Mouse (Mus musculus): Measurements from ENCODE around the gene Tmem182. TPM values are rescaled to one million over a fixed set of nuclear protein-coding genes. Genes with fewer than 3 reads are reported as not detected.

The Tmem182 gene
- total RNA-seq, 2 experiments from 2014 or later = 161 to 172 TPM

GRCm38 (mm10) chr1:40795508-40795907, 9.9 kb upstream of the Tmem182 start:
- DNase-seq = no peak
- intact Hi-C loops (cut with DNase I) = no loop called here

- peak; percentile 69 to 71 for DNase-seq
- intact Hi-C loops (cut with DNase I) = no loop called here
Observed at GRCm38 (mm10) chr1:40797348-40797747, 8.1 kb upstream of the Tmem182 start.

DNA sequence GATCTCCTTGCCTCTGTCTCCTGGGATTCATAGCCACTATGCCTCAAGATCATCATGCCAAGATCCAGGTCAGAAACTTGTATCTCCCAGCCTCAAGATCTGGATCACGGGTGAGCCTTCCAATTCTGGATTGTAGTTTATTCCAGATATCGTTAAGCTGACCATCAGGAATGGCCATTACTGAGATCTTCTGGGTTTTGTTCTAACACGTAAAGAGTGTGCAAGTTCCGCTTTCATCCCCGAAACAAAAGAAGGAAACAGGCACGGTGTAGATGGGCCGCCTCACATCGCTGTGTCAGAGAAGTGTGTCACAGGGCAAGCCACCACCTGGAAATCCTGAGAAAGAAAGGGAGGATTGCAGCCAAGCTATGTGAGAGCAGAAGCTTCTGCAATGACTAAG, 6.3 kb upstream of the Tmem182 start:
- intact Hi-C loops (cut with DNase I) = no loop called here

DNA sequence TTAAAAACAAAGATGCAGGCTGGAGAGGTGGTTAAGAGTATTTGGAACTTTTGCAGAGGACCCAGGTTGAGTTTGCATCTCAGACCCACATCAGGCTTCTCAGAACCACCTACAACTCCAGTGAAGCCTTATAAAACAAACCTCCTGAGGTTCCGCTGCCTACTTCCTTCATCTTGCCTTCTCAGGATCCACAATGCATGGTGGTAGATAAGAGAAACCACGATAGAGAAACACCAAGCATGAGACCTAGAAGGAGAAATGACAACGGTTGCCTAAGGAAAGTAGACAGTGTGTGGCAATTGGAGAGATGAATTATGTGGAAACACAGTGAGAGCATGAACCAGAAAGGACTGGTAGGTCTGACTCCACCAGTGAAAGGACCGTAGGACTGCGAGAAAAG, 4.5 kb upstream of the Tmem182 start:
- DNase-seq = no peak
- intact Hi-C loops (cut with DNase I) = no loop called here

More for the DNA sequence above, 6.3 kb upstream of the Tmem182 start:
- no peak for DNase-seq

- peak; percentile 50 to 67 for DNase-seq
- intact Hi-C loops (cut with DNase I) = loop anchor here (1.0 kb wide), 1 partner anchor 42 kb away; no protein-coding TSS in a partner anchor
Observed at GRCm38 (mm10) chr1:40802759-40803158, 2.6 kb upstream of the Tmem182 start.

GRCm38 (mm10) chr1:40804118-40804517, 1.3 kb upstream of the Tmem182 start:
- no peak for DNase-seq
- intact Hi-C loops (cut with DNase I) = no loop called here

DNA sequence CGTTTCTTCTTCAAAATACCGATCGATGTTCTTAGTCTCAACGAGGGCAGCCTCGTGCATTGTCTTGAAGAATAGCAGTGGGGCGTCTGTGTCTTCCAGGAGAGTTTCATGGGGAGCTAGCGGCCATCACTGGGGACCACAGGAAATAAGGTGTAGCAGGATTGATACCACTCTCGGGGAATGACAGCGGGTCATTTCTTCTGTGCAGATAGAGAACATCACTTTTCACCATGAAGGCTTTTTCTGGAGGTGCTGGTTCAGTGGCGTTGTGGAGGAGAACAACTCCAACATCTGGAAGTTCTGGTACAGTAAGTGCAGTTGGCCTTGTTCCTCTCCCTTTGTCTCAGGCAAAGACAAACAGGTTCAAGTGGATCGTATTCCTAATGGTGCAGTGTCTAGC, 490 bp downstream of the Tmem182 start:
- intact Hi-C loops (cut with DNase I) = no loop called here

GRCm38 (mm10) chr1:40808643-40809042, 3.2 kb downstream of the Tmem182 start:
- DNase-seq = no peak
- intact Hi-C loops (cut with DNase I) = no loop called here

More for the DNA sequence above, 490 bp downstream of the Tmem182 start:
- DNase-seq = no peak

GRCm38 (mm10) chr1:40815071-40815845, 9.9 kb downstream of the Tmem182 start:
- DNase-seq = peak in 1 of 2 experiments; percentile 21
- intact Hi-C loops (cut with DNase I) = no loop called here

GRCm38 (mm10) chr1:40824517-40824916, 19.1 kb downstream of the Tmem182 start:
- DNase-seq = no peak
- intact Hi-C loops (cut with DNase I) = no loop called here

GRCm38 (mm10) chr1:40824936-40825335, 19.5 kb downstream of the Tmem182 start:
- DNase-seq = no peak
- intact Hi-C loops (cut with DNase I) = no loop called here

DNA sequence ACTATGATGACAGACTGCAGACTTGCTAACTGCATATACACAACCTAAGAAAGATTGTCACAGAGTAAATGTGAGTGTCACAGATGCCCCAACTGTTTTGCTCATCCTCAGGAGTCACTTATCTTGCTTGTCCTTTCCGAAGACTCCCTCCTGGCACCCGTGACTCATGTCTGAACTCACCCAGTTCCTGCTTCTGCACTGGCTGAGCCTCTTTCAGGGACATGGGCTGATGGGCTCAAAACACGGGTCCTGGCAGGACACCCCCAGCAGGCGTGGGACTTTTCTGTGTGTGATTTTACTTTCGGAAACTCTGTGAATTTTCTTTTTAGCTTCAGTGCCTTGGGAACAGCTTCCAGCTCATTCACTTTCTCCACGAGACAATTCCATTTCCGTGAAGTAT, 20.4 kb downstream of the Tmem182 start:
- DNase-seq = no peak
- intact Hi-C loops (cut with DNase I) = no loop called here

DNA sequence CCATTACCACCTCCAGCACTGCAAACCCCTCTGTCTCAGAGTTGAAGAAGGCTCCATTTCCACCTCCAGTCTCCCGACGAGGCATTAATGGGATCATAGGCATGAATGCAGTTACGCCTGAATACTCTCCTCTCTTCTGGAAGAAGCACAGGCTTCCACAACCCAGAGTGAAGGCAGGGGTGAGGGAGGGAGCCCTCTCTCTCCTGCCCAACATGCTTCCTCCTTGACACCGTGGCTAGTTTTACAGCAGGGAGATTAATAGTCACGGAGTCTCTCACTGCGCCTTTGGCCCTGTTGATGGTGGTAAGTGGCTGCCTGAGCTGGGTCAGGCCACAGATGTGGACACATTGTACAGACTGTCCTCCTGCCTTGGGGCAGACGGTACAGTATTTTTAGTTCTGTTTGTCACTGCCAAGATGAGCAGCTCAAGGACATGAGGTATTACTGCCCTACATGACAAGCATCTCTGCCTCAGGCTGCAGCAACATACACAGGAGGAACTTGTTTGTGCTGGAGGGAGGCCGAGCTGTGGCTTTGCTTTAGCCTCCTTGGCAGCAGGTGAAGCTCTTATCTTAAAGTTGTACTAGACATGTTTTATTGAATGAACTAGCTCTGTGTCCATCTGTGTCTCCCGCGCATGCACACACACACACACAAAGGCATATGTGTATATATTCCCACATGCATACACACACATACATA, 24.0 kb downstream of the Tmem182 start:
- intact Hi-C loops (cut with DNase I) = no loop called here
- peak in 1 of 2 experiments; percentile 37 for DNase-seq

- DNase-seq = no peak
- intact Hi-C loops (cut with DNase I) = no loop called here
Observed at GRCm38 (mm10) chr1:40830712-40831507, 25.5 kb downstream of the Tmem182 start.

GRCm38 (mm10) chr1:40835468-40835867, 30.1 kb downstream of the Tmem182 start:
- no peak for DNase-seq
- intact Hi-C loops (cut with DNase I) = no loop called here

- intact Hi-C loops (cut with DNase I) = no loop called here
- DNase-seq = no peak
Observed at GRCm38 (mm10) chr1:40840605-40841004, 35.2 kb downstream of the Tmem182 start.

DNA sequence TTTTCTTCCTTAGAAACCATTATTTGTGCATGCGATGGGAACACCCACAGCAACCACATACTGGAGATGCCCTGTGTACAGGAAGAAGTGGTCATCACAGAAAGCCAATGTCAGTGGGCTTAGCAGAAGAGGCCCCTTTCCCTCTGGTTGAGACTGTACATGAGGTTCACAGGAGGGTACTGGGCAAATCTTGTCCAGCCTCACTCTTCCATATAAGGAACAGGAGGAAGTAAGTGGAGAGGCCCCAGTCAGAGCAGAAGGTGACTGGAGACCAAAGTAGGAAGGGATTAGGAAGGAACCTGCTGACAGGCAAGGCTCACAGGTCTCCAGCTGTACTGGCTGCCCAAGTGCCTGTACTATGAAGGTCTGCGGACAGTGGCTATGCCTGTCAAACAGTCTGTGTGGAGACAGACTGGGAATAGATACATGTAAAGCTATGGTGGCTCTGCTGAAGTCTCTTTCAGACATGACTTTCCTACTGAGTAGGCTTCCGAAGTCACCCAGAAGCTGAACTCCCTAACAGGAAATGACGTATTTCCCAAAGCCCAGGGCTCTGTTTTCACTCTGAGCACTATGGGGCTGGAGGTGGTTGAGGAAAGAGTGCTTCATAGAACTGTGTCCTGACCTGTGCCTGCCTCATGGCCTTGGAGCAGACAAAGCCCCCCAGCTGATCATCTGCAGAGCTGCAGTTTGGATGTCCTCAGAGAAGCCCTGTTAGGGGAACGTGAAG, 35.8 kb downstream of the Tmem182 start:
- intact Hi-C loops (cut with DNase I) = no loop called here
- DNase-seq = no peak

DNA sequence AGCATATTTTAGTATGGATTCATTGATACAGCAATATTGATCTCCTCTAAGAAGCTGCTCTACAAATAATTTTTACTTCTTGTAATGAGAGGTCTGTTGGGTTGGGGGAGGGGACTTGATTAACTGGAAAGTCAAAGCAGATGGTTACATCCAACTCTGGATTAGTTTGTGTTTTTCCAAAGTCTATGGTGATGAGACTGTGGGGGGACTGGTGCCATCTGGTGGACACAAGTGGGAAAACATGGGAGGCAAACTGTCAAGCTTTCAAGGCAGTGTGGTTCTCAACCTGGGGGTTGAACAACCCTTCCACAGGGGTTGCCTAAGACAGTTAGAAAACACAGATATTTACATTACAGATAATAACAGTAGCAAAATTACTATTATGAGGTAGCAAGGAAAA, 39.2 kb downstream of the Tmem182 start:
- intact Hi-C loops (cut with DNase I) = loop anchor here (1.0 kb wide), 1 partner anchor 41 kb away; no protein-coding TSS in a partner anchor
- DNase-seq = peak; percentile 68 to 73

DNA sequence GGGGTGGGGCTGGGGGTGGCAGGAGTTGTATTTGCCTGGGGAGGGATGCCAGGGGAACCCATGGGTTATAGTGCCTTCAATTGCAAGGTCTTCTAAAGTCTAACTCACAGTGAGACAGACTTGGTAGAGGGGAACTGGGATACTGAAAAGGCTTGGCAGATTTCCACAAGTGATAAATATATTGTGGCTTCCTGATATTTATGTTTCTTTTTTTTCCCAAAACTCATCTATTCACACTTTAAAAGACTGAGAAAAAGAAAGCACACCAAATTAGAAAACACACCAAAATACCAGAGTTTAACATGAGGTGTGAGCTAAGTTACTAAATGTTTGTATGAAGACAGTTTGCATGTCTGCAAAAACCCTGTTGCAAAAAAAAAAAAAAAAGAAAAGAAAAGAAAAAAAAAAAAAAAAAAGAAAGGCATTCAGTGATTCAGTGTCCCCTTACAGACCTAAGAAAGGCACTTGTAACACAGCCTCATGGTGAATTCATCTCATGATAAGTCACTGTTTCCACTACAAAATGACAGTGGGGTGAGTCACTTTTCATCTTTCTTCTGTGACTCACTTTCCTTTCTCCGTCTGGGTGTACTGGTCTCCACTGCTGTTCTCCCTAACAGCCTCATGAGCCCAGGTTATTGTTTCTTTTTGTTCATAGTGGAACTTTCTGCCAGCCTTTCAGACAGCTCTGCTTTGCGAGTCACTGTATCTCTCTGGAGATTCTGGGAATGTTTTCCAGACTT, 42.0 kb downstream of the Tmem182 start:
- intact Hi-C loops (cut with DNase I) = no loop called here
- DNase-seq = no peak

DNA sequence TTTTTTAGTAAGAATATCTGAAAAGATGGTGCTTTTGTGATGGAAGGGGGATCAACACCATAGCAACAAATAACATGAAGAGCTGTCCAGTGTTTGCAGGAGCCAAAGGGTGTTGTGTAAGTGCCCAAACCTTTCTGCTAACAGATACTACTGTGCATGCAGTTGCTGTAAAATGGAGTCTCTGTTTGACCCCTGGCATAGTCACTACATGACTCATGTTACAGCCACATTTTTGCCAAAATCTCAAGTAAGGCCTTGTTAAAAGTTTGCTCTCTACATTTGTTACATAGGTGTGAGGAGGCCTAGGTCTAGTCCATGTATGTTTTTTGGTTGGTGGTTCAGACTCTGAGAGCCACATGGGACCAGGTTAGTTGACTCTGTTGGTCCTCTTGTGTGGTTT, 45.9 kb downstream of the Tmem182 start:
- intact Hi-C loops (cut with DNase I) = no loop called here
- DNase-seq = no peak
